Mouse (Mus musculus) kidney, postnatal 10 days (tissue): Measurements from ENCODE around the gene Sh3bgr.

Experiments used
- DNase-seq: peaks from one replicate; pipeline ENCODE4 v3.0.0; 2021; ENCODE audit warnings: mixed read lengths

Gene Sh3bgr

GRCm38 (mm10) chr16:96210856-96211255 is 10.6 kb downstream of the Sh3bgr start:
- DNase-seq: no peak

GRCm38 (mm10) chr16:96213027-96213426 is 12.8 kb downstream of the Sh3bgr start:
- DNase-seq: no peak

DNA sequence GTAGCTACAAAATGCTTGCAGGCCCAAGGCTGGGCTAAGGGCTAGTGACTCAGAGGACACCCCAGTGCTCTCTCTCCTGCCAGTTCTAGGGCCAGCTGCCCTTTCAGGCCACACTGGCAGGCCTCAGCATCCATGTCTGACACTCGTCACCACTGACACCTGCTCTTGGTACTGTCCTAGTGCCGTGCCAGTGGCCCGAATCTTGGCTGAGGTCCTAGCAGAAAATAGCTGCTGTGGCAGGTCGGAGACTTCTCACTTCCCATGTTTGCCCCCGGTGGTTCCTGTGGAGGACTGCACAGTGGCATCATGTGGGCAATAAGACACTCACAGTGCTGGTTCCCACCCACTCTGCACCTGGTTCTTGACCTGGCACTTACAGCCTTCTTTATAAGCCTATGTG is 21.2 kb downstream of the Sh3bgr start:
- no peak for DNase-seq

GRCm38 (mm10) chr16:96221959-96222358 is 21.7 kb downstream of the Sh3bgr start:
- no peak for DNase-seq

GRCm38 (mm10) chr16:96222452-96222851 is 22.2 kb downstream of the Sh3bgr start:
- no peak for DNase-seq

DNA sequence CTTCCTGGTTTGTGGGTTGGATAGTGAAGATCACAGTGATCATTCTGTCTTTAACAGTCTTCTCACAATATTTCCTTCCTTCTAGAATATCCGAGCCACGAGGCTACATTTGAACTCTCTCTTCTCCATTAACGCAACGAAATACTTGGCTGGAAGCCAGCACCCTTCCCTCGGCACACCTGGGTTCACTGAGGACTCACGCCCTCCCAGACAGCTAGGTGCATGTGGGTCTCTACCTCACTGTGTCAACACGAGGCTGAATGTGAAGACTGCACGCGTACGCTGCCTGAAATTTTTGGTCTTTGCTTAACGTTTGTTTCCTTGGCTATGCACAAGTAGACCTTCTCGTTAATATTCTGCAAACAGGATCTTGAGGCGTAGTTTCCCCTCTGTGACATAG is 28.2 kb downstream of the Sh3bgr start:
- DNase-seq: no peak

- DNase-seq: no peak
Measured at GRCm38 (mm10) chr16:96229044-96229555, 28.9 kb downstream of the Sh3bgr start.

DNA sequence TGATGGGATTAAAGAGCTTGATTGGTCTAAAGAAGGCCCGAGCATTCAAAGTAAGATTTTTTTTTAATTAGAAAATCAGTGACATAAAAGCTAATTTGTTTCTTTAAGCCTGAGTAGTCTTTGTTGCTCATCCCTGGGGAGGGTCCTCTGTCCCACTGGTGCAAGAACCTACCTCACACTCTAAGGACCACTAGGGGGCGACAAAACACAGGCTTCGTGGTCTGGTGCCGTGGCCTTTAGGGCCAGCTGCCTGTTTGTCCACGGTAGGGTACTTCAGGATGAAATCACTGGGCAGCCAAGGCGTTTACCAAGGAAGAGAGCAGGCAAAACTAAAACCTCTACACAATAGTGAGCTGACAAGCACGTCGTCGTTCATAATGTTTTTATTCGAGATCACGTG is 30.2 kb downstream of the Sh3bgr start:
- peak; percentile 86 for DNase-seq

DNA sequence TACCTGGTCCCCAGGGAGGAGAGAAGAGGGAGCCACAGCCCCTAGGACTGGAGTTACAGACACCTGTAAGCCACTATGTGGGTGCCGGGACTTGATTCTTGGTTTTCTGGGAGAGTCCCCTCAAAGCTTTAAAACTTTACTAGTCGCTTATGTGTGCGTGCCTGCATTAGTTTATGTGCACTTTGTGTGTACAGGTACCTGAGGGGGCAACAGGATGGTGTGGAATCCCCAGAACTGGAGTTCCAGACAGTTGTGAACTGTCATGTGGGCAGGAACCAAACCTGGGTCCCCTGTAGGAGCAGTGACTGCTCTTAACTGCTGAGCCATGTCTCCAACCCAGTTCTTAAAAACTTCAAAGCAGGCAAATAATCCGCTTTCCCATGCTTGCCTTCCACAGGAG is 31.0 kb downstream of the Sh3bgr start:
- DNase-seq: no peak

GRCm38 (mm10) chr16:96231974-96232373 is 31.7 kb downstream of the Sh3bgr start:
- no peak for DNase-seq

GRCm38 (mm10) chr16:96233996-96234395 is 33.7 kb downstream of the Sh3bgr start:
- DNase-seq: no peak

DNA sequence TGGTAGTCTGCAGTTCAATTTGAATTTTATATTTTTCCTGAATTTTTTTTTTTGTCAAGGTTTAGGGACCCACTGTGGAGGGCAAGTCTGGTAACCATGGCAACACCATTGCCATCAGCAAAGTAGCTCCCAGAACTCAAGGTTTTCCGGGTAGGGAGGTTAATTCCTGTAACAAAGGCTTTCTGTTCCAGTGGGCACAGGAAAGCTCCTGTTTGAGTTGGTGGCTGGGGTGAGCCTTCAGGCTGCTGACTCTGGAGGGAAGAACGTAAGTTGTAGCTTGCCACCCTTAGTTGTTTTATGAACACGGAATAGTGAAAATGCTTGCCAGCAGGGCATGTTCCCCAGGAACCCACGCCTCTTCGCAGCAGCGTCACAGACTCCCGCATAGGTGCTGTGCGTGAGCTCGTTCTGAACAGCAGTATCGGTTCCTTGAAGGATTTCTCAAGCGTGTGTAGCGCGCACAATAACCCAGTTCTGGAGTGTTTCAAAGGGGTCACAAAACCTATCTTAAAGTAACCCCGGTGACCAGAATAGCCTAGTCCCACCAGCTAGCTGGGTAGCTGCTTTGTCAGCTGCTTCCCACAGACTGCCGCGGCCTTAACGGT is 35.2 kb downstream of the Sh3bgr start, which contains the start of gene B3galt5:
B3galt5 (plus strand) TSS at position 436 of the 605 bp plus-strand sequence.
- no peak for DNase-seq

GRCm38 (mm10) chr16:96244496-96244895 is 44.2 kb downstream of the Sh3bgr start:
- DNase-seq: no peak

DNA sequence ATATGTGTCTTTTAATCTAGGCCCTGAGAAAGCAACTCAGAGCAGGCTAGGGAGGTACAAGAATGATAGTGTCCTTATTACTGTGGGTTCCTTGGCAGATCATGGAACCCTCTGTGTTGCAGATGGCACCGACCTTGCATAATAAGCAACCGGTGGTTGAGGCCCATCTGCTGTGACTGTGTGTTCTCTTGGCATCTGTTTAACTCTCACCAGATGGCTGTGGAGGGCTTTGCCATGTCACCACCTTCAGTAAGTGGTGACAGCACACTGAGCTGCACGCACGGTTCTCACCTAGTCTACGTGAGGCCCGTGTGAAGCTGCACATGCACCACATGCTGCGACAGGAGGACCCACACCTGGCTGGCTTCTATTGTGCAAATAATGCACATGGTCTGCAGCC is 49.4 kb downstream of the Sh3bgr start:
- DNase-seq: no peak

DNA sequence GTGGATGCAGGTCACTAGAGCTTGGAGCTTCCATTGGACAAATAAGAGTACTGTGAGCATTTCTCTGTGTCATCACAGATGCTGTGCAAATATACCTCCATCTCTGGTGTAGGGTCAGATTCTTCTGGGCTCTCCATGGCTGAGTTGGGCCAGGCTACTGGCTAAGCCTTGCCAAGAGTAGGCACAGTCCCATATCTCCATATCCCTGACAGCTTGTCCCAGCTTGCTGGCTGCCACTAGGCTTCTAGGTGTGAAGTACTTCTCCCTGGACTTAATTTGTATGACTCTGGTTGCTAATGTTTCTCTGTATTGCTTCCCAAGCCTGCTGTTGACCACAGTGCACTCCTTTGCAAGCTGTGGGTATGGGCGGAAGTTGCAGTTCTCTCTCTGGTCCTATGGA is 51.9 kb downstream of the Sh3bgr start:
- DNase-seq: no peak

- DNase-seq: peak; percentile 27
Measured at GRCm38 (mm10) chr16:96258429-96258828, 58.2 kb downstream of the Sh3bgr start.

DNA sequence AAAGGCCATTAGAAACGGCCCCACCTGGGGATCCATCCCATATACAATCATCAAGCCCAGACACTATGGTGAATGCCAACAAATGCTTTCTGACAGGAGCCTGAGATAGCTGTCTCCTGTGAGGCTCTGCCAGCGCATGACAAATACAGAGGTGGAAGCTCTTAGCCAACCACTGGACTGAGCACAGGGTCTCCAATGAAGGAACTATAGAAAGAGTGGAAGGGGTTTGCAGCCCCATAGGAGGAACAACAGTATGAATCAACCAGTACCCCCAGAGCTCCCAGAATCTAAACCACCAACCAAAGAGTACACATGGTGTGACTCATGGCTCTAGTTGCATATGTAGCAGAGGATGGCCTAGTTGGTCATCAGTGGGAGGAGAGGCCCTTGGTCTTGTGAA is 71.5 kb downstream of the Sh3bgr start:
- DNase-seq: no peak

DNA sequence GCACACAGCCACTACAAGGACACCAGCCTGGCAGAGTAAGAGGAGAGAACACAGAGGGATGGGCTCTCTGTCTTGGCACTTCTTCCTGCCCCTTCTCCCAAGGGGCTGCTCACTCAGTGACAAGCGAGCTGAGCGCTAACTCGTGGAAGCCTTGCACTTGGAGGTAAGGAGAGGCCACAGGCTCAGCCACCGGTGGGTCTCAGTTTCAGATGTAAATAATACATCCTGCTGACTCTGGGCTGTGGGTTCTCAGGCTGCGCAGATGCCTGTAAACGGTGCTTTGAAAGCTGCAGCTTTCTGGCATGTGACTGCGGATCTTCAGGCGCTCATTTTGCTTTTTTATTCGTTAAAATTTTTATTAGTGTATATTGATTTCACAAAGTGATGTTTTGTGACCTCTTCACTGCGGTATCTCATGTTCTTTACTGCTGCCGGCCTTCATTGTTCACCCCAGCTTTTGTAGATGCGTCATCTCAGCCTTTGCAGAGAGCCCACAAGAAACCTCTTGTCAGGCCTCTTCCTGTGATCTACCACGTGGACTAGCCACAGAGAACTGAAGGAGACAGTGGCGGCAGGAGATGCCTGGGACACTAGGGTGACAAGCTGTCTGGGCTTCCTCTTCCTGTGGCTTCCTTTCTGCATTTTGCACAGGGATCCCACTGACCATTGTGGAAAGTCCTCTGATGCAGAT is 72.8 kb downstream of the Sh3bgr start:
- no peak for DNase-seq

- DNase-seq: no peak
Measured at GRCm38 (mm10) chr16:96276596-96276995, 76.3 kb downstream of the Sh3bgr start.
